Mouse (Mus musculus): ENCODE measurements around the gene Dzip3.

The Dzip3 gene

DNA sequence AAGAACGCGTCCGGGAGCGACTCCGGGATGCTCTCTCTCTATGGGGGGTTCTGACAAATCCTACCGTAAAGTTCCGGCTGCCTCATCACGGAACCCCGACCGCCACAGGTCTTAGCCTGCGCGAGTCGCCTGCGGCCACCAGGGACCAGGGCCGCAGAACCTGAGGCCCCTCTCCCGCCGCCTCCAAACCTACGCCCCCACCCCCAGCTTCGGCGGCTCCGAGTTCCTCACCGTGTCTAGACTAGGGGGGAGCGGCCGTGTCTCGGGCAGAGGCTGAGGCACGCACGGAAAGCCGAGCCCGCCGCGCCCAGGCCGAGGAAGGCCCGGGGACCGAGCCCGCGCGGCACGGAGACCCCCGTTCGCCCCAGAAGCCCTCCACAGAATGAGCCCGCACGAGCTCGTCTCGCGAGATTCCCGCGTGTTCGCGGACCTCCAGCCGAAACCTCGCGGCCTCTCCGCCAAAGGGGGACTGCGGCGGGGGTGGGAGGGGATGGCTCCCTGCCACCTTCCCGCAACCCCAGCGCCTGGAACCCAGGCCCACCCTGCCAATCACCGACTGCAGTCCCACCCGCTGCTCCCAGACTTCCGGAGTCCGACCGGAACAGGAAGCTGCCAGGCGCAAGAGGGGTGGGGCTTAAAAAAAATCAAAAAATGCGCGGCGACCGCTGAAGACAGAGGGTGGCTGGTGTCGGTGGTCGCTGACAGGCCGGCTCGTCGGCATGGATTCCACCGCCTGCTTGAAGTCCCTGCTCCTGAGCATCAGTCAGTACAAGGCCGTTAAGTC lies at the start of gene Dzip3, which contains the start of gene Cip2a:
TSS of gene Dzip3 (minus strand) at position 607 of the 784 bp plus-strand sequence.
TSS of gene Cip2a (plus strand) at position 627 of the 784 bp plus-strand sequence.
- peak; percentile 91 for DNase-seq (ENCODE audit: low read depth, low spot score)

- DNase-seq (ENCODE audit: low read depth, low spot score) = no peak
Observed at GRCm38 (mm10) chr16:49040554-49041221, 46.7 kb upstream of the Dzip3 start.

- DNase-seq (ENCODE audit: low read depth, low spot score) = no peak
Observed at GRCm38 (mm10) chr16:49037771-49038170, 43.8 kb upstream of the Dzip3 start.

- no peak for DNase-seq (ENCODE audit: low read depth, low spot score)
Observed at GRCm38 (mm10) chr16:49035852-49036251, 41.9 kb upstream of the Dzip3 start.

DNA sequence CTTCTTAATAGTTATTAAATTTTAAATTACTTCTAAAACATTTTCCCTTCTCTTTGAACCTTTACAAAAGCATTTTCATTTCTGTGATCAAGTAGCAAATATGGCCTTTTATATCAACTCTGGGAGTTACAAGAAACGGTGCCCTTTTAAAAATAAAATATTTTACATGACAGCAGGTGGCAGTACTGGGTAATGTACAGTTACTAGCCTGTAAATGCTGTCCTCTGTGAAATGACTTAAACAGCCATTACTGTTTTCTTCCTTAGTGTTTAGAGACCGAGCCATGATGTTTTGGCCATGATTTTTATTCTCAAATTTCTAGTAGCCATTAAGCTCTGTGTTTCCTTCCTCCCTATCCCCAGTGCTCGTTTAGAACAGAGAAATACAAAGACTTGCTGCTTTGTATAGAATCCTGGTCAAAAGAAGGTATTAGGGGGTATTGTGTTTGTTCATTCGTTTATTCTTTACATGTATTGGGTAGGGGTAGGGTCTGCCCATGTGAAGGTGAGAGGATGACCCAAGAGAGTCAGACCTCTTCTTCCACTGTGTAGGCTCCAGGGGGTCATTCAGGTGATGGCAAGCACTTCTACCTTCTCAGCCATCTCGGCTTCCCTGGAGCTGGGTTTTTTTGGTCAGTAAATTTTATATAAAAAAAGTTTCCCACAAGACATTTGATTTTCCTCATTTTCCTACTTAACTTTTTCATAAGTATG lies 22.8 kb upstream of the Dzip3 start:
- DNase-seq (ENCODE audit: low read depth, low spot score) = no peak

- DNase-seq (ENCODE audit: low read depth, low spot score) = no peak
Observed at GRCm38 (mm10) chr16:49004151-49004550, 10.2 kb upstream of the Dzip3 start.

GRCm38 (mm10) chr16:48994343-48994693 lies 353 bp upstream of the Dzip3 start:
- DNase-seq (ENCODE audit: low read depth, low spot score) = no peak

DNA sequence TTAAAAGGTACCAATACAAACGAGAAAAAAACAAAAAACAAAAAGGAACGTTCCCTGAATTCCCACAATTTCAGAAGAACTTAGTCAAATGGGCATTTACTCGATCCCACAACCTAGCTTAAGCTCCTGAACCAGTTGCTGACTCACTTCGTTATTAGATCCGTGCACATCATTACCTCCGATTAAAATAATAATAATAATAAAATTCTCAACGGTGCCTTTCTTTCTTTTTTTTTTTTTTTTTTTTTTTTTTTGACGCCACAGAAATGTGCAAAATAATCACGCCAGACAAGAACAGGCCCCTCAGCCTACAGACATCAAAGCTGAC lies 770 bp downstream of the Dzip3 start:
- no peak for DNase-seq (ENCODE audit: low read depth, low spot score)

GRCm38 (mm10) chr16:48992437-48993230 lies 1.3 kb downstream of the Dzip3 start:
- no peak for DNase-seq (ENCODE audit: low read depth, low spot score)

- DNase-seq (ENCODE audit: low read depth, low spot score) = no peak
Observed at GRCm38 (mm10) chr16:48989700-48990099, 4.3 kb downstream of the Dzip3 start.

DNA sequence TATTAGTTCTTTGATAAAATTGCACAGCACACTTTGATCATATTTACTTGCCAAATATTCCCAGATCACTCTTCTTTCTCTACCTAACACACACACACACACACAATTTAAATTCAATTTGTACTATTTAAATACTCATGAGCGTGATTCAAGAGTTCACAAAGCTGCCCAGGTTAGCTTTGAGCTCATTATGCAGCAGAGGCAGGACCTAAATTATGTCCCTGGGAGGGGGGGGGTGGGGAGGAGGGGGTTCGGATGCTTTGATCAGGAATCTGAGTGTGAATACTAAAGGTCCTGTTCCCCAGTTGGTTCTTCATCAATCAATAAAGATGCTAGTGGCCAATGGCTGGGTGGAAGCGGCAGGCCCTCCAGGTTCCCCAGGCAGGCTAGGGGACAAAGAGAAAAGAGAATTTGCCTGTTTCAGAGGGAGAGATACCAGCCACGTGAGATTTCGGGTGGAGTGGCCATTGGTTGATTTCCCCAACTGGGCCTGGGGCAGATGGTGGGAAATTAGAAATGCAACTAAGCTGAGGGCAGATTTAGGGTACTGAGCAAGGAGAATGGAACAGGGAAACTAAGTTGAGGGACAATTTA lies 8.8 kb downstream of the Dzip3 start:
- no peak for DNase-seq (ENCODE audit: low read depth, low spot score)

- DNase-seq (ENCODE audit: low read depth, low spot score) = no peak
Observed at GRCm38 (mm10) chr16:48979965-48980364, 14.0 kb downstream of the Dzip3 start.

DNA sequence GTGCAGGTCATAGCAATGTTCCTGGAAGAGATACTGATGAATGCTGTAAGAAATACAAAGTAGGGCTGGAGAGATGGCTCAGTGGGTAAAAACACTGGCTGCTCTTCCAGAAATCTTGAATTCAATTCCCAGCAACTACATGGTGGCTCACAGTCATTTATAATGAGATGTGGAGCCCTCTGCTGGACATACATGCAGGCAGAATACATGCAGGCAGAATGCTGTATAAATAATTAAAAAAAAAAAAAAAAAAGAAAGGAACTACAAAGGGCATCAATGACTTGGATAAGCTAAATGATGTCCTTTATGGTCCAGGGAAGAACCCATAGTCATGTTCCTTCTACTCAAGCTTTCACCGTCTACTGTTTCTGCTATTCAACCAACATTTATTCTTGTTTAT lies 20.4 kb downstream of the Dzip3 start:
- DNase-seq (ENCODE audit: low read depth, low spot score) = no peak

DNA sequence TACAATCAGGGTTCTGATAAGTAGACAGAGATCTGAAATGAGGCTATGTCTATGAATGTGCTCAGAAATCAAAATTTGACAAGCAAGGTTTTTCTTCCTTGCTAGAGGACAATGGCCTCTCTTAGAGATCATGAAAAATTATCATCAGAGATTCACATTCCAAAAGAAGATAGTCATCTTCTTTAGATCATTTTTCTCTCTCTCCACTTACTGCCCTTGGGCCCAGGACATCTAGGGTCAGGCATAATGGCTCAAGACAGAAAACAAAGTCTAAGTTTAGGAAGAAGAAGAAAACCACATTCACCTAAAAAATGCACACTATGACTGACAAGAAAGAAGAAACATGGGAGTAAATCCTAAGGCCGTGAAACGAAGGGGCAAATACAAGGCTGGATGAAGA lies 21.0 kb downstream of the Dzip3 start:
- DNase-seq (ENCODE audit: low read depth, low spot score) = no peak

- no peak for DNase-seq (ENCODE audit: low read depth, low spot score)
Observed at GRCm38 (mm10) chr16:48941805-48942204, 52.2 kb downstream of the Dzip3 start.

- no peak for DNase-seq (ENCODE audit: low read depth, low spot score)
Observed at GRCm38 (mm10) chr16:48923724-48924123, 70.2 kb downstream of the Dzip3 start.

DNA sequence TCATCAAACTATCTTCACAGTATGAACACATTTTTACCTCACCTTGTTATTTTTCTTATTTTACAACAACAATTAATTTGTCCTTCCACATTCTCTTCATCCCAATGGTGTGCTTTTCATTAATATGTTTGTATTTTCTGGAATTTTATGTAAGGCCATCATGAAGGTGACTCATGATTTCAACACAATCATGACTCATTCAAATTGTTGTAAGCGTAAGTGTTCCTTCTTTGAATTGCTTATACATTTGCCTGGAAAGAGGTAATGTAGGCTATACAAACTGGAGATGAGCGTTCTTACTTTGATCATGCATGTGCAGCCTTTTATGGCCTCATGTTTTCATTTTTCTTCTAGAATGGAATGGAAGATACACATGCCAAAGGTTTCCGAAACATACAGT lies 80.8 kb downstream of the Dzip3 start:
- no peak for DNase-seq (ENCODE audit: low read depth, low spot score)

- no peak for DNase-seq (ENCODE audit: low read depth, low spot score)
Observed at GRCm38 (mm10) chr16:48911184-48911583, 82.8 kb downstream of the Dzip3 start.

DNA sequence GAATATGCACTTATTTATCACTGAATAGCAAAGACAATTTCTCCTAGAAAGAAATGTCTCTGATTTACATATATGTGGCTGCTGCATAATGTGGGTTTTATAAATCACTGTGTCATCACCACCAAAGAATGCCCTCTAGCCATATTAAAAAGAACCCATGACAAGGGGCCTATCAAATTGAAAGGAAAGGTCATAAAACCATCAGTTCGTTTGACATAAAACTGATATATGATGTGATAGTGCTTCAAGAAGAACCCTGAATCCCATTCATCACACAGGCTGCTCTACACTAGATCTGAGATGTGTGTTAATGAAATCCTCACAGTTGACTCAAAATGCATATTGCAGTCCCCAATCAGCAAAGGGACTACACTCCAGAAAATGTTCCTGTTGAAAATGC lies 94.1 kb downstream of the Dzip3 start:
- no peak for DNase-seq (ENCODE audit: low read depth, low spot score)

GRCm38 (mm10) chr16:48890733-48891132 lies 103.2 kb downstream of the Dzip3 start:
- DNase-seq (ENCODE audit: low read depth, low spot score) = no peak
